Mouse (Mus musculus) lung, adult 2 months (tissue): ENCODE results near the gene Zfp366.

Source experiments
- CTCF ChIP-seq: fragments of 200-500 bp; IDR thresholded peaks from 2 replicates; pipeline ENCODE4 v1.5.1; 2011; ENCODE audit warnings: mild to moderate bottlenecking, low read length, control low read depth; ENCODE audit not compliant: insufficient read depth
- POLR2A ChIP-seq: fragments of 200-500 bp; IDR thresholded peaks from 2 replicates; pipeline ENCODE4 v1.6.1; 2011; ENCODE audit warnings: low read depth, mild to moderate bottlenecking, control low read depth, low read length, borderline replicate concordance; ENCODE audit errors: extremely low read depth

- TF ChIP-seq CTCF (no peak), POLR2A (no peak)
These were observed 6.4 kb downstream of the Zfp366 start for GRCm38 (mm10) chr13:99191063-99191462.
